Mouse (Mus musculus) forelimb bud, embryonic 11.5 days (tissue): ENCODE measurements around the gene 4931440F15Rik.
A peak's percentile ranks its signal among the peaks of the same experiment; 100 is the strongest.
"Not testable (repeated sequence)": the region's sequence is repeated elsewhere in the genome, so short reads cannot be mapped to it uniquely, and the experiment has no call there.

ENCODE experiments used
- DNase-seq: peaks from one replicate; pipeline ENCODE4 v3.0.0-alpha.2; 2012; ENCODE audit warnings: low read depth, low spot score

The 4931440F15Rik gene

DNA sequence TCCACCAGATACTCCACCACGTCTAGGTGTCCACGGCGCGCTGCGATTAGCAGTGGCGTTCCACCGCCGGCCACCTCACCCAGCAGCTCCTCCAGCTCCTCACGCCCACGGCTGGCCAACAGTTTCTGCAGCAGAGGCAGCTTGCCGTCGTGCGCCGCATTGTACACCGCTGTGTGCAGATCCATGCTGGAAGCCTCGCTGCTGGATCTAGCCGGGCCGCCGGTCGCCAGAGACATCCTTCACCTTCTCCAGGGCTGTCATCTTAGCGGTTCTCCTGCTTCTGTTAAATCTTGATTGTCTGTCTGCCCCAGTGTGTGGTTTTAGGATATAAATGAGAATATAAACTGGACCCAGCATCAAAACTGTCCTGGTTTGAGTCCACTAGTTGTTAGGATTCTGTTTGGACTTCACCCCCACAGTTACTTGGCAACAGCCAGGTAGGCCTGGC is at the start of gene 4931440F15Rik:
Gene 4931440F15Rik, minus strand, starts transcription at position 398 of the 448 bp plus-strand sequence.
- DNase-seq, result not testable (repeated sequence)

DNA sequence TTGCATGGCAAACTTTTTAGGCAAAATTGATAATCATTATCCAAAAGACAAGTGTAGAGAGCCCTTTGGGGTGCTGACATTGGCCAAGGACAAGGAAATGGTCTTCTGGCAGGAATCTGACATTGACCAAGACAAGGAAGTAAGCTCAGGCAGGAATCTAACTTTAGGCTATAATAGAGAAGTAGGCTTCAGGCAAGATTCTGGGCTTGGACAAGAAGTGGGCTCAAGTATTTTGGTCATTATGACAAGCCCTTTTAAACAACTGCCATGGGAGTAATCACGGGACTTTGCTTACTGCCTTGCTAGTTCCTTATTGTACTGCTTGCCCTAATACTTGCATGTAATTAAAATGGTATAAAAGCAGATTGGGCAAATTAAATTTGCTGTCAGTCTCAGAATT is 49.3 kb upstream of the 4931440F15Rik start:
- DNase-seq, result not testable (repeated sequence)

DNA sequence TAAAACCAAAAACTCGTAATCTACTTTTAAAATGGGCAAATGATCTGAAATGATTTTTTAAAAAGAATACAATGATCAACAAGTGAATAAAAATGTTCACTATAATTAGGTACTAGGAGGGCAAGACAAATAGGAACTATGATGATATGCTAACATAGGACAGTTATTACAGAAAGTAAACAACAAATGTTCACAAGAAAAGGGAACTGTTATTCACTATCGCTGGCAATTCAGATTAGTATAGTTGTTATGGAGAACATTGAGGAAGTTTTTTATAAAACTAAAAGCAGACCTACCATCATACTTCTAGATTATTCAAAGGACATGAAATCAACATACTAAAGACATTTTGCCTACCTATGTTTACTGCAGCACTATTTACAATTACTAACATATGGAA is 44.7 kb upstream of the 4931440F15Rik start:
- no peak for DNase-seq

DNA sequence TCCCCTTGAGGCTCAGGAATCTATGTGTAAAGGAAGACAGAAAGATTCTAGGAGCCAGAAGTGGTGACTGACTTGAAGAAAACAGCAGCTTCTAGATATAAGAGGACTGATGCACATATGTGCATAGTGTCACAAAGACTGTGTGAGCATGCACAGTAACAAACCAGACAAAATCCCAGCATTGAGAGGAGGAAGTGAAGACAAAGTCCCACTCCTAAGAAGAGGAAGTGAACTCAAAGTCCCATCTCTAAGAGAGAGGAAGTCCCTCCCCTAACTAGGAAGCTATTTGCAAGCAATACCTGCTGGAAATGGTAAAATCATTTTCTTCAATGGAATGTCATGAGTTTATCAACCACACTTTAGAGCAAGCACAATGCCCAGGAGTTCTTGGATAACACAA is 38.8 kb upstream of the 4931440F15Rik start:
- no peak for DNase-seq

DNA sequence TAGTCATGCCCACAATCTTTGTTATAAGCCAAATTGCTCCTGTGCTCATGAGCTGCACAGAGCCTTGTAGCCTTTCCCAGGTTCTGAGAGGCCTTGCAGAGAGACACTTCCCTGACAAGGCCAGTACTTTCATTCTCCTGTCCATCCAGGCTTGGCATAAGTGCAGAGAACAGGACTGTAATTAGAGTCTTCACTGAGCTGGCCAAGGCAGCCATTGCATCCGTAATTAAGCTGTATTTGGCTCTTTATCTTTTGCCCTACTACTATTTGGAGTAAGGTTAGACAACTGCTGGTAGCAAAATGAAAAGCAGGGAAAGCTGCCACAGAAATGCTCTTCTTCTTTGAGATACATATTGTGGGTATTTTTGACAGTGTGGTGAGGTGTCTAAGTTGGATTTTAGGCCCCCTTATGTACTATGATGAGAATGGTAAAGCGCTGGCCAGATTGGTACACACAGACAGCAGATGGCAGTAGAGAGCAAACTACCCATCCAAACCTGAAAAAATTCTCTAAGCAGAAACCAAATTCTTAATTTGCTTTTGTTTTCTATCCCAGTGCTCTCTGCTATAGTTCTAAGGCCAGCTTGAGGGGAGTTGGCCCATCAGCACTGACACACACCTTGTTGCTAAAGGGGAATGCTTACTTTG is 36.4 kb upstream of the 4931440F15Rik start:
- peak; percentile 54 for DNase-seq

DNA sequence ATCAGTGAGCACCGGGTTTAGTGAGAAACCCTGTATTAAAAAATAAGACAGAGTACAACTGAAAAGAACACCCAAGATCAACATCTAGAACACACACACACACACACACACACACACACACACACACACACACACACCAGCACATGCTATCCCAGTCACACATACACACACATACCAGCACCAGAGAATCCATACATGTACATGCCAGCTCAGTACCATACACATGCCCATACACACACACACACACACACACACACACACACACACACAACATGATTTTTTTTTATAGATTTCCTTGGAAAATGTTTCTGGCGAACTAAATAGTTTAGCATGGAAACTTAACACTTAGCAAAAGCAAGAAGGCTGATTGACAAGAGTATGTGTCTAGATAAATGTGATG is 35.6 kb upstream of the 4931440F15Rik start:
- DNase-seq, result no peak

DNA sequence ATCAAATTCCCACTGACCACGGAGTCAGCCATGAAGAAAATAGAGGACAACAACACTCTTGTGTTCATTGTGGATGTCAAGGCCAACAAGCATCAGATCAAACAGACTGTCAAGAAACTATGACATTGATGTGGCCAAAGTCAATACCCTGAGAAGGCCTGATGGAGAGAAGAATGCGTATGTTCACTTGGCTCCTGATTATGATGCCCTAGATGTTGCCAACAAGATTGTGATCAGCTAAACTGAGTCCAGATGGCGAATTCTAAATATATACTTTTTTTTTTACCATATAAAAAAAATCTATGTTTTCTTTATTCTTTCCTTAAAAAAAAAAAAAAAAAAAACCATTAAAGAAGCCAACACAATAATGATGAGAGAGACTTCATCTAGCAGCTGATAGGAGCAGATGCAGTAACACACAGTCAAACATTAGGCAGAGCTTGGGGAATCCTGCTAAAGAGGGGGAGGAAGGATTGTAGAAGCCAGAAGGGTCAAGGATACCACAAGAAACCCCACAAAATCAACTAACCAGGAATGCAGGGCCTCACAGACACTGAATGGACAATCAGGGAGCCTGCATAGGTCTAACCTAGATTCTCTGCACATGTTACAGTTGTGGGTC is 15.2 kb upstream of the 4931440F15Rik start:
- no peak for DNase-seq

DNA sequence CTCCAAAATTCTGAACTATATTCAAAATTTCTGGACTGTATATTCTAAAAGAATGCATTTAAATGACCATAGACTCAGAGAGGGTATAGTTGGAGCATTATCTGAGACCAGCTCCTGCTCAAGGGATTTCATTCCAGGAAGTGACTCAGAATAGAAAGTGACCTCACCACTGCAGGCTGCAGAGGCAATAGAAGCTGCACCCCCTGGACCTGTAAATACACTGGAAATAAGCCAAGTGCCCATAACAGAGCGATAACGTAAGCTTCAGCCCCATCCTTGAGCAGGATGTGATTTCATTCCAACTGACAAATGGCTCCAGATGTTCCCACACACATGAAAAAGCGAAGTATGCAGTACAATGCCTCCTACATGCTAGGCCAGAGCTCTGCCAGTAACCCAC is 14.3 kb upstream of the 4931440F15Rik start:
- DNase-seq, result no peak

DNA sequence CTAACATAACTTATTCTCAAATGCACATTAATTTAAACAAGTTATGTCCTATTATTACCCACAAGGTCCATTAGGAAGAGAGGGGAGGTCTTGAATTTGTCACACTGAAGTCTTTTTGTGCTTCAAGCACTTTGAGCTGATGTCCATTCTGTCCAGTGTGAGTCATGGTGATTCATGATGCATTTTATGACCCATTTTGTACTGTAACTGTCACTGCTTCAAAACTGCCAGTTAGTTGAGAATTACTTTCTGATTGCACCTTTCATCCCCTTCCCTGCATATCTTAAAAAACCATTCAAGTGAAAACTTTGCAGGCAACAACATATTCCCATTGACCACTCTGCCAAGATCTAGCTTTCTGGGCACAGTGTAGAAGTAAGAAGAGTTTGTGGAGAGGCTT is 11.6 kb upstream of the 4931440F15Rik start:
- no peak for DNase-seq

DNA sequence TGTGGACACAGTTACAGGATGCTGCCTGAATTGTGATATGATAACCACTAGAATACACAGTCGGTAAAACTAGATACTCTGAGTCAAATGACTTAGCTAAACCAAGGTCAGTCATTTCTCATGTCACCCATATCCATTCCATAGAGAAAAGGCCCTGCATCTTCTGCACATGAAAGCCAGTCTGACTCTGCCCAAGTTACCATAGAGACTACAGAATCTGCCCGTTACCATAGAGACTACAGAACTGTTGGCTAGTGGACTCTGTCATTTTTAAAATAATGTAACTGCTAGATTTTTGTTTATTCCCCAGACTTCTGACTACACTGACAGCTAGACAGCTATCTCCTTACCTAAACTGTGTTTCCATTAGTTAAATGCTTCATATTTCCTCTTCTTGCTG is 2.3 kb upstream of the 4931440F15Rik start:
- DNase-seq, result no peak

DNA sequence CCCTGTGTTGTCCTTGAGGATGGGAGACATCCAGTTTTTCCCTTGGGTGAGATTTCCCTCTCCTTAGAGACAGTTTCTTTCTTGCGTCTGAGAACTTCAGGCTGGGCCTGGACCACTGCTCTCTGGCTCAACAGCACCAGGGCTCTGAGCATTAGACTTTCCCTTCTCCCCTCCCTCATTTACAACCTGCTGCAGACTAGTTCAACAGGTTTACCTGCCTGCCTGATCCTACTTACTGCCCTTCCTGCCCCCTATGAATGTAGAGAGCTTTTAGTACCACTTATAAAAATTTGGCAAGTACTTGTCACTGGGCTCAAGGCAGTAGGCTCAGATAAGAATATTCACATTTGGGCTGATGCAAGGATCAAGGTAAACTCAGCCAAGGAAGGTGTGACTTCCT is 533 bp upstream of the 4931440F15Rik start:
- no peak for DNase-seq

DNA sequence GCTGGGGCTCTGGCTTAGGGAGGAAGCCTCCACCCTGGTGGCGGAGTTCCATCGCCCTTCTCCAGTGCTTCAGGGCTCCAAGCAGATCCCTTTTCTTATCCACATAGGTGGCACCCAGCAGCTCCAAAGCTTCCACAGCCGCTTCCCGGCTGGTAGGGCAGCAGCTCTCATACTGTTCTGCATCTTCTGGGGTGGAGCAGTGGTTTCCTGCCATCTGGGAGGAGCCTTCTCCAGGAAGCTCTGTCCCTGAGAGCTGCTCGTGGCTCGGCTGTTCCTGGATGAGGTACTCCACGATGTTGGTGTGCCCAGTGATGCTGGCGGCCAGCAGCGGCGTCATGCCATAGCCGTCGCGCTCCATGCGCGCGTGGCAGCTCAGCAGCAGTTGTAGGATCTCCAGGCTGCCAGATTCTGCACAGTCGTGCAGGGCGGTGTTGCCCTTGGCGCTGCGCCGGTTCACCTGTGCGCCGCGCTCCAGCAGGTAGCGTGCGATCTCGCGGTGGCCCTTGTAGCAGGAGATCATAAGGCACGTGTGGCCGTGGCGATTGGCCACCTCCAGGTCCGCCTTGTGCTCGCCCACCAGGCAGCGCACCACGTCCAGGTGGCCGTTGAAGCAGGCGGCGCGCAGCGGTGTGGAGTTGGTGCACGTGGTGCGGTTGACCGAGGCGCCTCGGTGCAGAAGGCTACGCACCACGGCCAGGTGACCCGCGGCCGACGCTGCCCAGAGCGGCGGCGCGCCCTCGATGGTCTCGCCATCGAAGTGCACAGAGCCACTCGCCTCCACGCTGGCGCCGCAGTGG is 796 bp downstream of the 4931440F15Rik start:
- not testable (repeated sequence) for DNase-seq

DNA sequence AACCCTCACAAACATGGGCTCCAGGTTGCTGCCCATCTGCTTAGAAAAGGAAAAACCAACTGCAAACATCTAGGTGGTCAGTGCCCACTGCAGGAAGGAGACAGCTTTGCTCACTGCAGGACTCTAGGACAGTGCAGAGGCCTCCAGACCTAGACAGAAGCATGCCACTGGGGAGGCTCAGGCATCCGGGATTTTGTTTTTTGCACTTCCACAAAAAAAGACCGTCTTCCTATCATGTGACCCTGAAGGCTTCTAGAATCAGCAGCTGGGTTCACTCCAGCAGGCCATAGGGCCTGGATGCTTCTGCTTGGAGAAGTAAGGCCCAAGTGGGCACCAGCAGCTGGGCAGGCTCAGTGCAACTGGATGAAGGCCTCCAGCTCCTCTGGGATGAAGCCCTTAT is 2.3 kb downstream of the 4931440F15Rik start:
- no peak for DNase-seq

DNA sequence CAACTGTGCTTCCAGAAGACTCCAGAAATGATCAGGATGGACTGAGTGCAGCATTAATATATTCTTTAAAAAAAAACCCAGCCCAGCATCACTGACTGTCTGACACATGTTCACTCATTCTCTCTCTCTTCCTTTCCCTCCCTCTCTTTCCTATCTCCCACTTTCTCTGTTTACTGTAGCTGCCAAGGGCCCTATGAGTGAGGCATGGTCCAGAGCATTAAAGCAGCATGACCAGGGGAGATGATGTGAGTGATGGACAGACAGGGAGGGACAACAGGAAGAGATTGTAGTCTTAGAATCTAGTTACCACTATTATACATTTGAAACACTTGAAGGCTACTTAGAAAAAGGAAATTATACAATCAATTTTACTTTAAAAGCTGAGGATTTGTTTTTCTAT is 9.8 kb downstream of the 4931440F15Rik start:
- no peak for DNase-seq

DNA sequence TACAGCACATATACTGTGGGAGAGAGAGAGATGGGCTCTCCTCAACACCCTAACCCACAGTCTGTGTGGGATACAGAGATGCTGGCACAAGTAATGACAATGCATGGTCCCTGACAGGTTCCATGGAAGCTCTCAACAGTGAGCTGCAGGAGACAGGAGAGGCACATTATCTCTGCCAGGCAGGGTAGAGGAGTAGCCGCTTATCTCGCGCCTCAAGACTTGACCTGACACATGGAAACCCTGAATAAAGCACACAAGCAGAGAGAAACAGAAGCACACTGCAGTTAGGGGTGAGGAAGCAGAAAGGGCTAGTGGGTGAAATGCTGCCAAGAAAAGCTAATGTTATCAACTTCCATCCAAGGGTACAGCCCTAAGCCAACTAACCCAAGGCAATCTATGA is 10.2 kb downstream of the 4931440F15Rik start:
- DNase-seq, result no peak

DNA sequence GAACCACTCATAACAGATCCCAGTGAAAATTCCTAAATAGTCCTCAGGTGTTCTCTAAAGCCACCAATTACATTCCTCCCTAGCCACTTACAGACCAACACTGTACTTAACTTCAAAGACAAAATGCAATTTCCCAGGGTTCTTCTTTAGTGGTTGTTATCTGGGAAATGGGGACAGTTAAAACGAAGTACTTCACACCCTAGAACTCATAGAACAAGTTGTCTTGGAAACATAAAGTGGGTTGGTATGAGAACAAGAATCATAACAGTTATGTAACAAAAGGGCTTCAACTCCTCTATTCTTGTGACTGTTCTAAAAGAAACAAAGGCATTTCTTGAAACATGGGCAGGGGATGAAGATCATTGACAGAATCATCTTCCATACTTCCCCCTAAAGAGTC is 12.2 kb downstream of the 4931440F15Rik start:
- DNase-seq, result no peak

DNA sequence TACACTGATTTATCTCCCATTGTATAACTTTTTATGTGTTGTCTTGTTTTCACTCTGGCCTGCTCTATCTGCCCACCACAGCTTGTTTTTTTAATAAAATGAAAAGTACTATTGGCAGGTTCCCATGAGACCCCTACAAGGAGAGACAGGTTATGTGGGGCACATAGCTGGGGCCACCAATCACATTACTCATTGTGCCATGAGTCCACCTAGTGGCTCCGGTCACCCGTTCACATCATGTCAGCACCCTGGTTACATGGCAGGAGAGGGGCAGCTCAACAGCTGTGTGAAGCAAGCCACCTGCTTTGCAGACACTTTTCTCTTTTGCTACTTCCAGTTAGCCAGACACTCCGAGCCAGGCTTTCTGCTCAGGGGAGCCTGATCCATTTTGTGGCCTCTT is 13.0 kb downstream of the 4931440F15Rik start:
- DNase-seq, result no peak

DNA sequence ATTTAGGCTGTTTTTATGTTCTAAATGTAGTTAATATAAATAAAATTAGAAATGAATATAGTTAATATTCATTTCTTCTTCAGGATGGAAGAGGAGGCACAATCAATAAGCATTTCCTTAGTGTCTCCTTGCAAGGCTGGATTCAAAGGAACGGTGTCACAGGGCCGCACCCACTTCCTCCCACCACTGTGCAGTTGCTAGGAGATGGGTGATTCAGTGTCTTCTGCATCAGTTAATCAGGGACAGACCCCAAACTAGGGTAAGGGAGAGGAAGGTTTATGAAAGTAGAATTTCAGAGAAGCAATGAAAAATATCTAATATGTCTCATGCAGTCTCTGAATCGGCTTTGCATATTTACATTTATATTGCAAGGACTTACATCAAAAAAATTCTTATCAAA is 15.1 kb downstream of the 4931440F15Rik start:
- no peak for DNase-seq

DNA sequence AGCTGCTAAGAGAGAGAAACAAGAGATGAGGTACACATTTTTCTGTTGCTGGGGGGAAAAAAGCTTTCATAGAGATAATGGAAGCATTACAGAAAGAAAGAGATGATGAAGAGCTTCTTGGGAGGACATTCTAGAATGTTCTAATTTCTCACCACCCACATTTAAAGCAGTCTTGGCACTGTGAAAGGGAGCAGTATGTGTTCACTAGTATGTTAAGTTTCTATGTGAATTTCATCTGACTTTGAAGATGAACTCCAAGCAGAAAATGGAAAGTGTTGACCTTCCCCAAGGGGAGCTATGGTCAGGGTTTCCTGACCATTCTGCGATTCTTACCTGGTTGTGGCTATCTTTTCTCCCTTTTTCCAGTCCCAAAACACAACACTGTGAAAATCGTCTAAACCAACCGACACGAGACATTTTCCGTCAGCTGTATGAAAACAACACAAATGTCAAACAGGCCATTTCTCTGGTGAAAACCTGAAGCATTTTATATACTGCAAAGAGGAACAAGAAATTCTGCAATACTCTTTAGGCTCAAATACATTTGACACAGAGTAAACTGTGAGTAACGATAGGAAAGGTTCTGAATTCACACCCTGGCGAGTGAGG is 16.4 kb downstream of the 4931440F15Rik start:
- DNase-seq, result no peak

DNA sequence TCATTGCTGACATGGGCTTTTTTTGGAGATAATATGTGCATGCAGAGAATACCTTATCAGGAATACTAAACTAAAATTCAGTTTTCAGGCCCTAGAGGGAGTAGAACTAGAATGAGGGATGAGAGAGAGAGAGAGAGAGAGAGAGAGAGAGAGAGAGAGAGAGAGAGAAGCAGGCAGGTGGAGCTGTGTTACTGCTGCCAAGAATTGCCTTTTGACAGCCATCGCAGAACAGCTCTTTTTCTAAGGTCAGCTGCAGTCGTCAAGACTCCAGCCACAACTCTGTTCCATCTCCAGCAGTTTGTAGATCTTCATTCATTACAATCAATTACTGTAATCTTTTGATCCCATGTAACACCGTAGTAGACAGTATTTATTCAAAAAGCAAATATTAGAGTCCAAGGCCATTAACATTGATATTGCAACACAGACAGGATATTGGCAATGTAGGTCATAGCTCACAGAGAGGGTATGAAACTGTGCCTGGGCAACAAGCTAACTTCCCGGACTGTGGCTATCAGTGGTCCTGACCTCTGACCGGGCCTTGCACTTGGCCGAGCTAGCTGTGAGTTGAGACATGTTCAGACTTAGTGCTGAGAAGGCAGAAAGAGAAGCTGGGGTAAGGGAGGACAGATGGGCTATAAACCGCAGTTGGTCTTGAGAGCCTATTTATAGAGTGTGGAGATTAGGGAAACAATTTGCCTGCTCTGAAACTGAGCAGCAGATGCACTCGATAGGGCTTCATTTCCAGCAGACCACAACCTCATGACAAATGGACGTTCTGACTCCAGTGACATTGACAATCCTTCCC is 17.1 kb downstream of the 4931440F15Rik start:
- DNase-seq, result no peak

DNA sequence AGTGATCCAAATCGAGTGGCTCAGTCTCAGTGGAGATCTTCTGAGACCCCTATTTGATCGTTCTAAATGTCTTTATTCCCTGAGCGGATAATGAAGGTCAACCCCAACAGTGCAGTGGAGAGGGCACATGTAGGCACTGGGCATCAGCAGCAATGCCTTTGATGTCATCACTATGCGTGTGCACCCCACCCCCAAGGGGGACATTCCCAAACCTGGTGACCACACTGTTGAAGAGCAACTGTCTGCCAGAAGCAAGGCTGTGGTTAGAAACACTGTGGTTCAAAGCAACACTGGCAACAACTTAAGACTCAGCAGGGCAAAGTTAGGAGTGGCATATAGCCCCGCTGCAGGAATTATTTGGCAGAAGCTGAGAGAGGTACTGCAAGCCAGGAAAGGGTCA is 18.1 kb downstream of the 4931440F15Rik start:
- DNase-seq, result no peak
